Mouse (Mus musculus) adrenal gland, adult 2 months (tissue): ENCODE measurements at regions not wholly inside any gene's neighbourhood (a gene's known extent, or its start where the extent isn't known, plus 50 kb on each side); places are given as distances from the start of the nearest gene placed in this dataset.
A peak's percentile ranks its signal among the peaks of the same experiment; 100 is the strongest.

Source experiments
- DNase-seq: peaks from one replicate; pipeline ENCODE4 v3.0.0; 2021

DNA sequence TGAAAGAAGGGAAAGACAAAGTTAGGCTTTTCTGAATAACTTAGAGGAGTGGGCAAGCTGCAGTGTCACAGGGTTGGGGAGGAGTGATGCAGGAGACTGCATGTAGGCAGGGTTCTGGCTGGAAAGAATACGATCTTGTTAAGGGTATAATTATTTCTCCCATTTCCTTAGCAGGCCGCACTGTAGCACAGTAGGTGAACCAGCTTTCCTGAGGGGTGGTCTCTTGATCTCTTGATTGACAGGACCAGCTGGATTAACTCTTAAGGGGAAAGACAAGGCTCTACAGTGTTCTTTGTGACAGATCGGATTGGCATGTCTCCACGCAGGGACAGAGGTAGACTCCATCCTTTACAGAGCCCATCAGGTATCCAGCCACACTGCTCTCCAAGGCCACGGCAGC is 54.5 kb upstream of the Meis1 start:
- DNase-seq: no peak

DNA sequence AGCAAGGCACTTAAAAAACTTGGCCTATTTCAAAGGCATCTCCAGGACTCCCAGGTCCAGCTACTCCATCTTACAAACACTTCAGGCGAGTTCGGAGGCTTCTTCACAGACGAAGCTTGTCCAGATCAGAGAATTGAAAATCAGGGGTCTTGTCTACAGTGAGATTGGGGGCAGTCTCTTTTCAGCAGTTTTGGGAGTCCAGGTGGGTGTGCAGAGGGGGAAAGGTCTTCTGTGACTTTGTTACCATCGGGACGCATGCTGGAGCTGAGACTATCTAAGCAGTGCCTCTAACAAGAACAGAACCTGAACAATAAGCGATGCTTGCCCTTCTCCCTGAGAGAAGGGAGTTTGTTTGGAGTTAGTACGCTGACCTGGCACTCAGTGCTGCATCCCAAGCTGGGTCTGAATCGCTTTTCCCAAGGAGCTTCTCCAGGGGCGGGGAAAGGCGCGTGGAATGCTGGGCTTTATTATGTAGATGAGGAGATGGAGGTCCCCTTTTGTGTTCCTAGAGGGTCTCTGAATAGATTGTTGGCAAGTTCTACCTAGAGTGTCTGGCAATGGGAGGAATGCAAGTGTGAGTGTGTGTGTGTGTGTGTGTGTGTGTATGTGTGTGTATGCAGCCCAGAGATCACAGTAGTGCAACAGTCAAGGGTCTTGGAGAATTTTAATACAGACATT is 55.2 kb upstream of the Meis1 start:
- no peak for DNase-seq

DNA sequence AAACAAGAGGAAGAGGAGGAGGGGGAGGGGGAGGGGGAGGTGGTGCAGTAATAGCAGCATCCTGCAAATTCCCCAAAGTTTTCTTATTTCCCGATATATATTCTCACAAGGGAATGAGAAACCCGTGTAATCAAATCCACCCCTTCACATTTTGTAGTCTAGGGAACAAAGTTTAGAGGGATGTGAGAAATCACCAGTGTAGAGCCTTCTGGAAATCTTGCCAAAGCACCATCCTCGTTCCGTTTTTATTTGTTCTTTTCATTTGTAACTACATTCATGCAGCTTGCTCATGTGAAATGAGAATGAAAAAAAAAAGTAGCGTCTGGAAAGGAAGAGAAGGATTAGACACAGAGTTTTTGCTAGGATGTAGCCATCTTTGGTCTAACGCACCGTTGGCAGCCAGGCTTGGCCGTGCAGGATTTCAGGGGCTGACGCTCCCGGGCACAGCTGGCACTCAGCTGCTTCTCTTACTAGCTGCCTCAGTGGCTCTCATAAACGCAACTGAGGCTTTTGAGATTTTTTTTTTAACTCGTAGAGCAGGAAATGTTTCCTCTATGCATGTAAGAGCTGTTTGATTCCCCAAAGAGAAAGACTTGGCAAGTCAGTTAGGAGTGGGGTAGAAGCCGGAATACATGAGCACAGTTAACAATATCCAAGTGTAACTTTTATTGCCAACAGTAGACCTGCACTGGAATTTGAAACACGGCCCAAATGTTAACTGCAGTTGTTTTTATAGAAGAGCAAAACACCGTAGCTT is 72.5 kb upstream of the Meis1 start:
- no peak for DNase-seq

DNA sequence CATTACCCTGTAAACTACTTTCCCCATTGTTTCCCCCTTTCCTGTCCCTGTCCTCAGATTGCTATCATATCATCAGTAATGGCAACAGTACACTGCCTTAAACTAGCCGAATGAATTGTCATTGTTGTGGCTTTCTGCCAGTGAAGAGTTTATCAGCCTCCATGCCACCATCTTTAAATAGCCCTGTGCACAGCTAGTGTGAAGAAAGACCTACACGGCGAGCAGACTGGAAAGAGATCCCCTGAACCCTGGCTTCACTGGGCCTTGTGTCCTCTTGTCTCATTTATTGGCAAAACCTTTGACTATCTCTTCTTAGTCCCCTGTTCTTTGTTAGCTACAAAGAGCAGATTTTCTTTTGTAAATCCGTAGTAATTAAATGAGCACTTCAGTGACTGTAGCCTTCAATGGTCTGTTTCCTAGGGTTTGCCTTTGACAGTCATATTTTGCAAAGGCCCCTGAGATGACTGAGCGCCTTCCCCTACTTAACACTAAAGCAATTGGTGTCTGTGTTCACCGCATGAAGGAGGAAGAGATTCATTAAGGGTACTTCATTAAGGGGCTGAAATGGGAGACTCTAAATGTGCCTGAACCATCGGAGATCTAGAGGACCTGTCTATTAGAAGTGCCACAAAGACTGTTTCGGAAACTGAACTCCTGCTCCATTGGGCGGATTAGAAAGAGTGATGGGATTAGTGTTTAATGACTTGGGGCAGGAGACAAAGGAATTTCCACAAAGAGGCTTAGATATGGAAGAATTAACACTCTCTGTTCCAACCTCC is 74.4 kb upstream of the Meis1 start:
- DNase-seq: no peak

DNA sequence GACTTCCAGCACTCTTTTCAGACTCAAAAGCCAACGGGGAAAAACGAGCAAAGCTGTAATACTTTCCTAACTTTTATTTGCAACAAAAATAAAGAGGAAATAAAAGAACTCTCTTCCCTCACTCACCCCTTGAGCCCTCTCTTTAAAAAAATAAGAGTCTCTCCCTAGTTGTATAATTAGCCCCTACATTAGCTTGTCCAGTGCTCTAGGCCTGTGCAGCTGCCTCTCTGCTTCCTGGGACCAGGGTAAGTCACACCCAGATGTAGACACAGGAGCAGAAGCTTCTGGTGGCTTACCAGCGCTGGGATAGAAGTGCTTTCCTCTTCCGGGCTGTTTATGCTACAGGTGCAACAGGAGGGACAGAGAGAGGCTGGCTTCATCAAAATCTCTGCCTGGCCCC is 75.0 kb upstream of the Meis1 start:
- DNase-seq: no peak

DNA sequence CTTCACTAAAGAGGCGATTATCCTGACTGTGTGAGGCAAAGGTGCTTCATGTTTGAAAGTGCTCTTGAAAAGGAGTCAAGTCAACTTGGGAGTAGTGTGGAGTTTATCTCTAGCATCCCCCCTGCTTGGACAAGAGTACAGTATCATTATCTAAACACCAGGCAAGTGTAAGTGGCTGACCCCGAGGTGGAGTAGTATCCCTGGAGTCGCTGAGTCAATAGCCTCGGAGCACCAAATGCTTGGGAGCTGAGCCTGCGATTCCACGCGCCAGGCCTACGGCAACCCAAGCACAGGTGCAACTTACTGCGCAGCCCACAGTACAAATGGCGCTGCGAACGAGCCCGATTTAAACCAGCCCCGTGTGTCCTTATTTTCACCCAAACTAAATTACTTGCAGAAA is 75.4 kb upstream of the Meis1 start:
- DNase-seq: no peak

DNA sequence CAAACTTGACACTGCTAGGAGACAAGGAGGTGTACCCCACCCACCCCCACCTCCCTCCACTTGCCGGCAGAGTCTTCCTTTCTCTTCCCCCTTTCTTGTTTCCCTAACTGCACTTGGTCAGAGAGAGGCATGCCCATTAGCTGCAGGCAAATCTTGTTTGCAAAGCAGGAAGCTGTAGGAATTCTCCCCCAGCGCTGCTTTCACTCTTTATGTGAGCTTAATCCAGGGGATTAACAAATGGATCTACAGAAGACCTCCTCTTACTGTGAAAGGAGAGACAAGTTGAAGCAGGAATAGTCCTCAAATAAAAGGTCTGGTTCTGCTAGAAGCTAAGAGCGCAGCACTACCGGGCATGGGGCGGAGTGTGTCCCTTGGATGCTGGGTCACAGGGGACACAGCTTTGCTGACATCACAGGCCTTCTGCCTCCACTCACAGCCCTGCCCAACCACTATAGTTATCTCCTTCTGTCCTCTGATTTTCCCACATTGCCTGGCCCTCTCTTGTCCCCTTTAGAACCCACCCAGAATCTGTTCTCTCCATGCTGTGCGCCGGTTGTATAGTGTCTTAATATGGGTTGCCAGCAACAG is 84.3 kb upstream of the Meis1 start:
- no peak for DNase-seq

DNA sequence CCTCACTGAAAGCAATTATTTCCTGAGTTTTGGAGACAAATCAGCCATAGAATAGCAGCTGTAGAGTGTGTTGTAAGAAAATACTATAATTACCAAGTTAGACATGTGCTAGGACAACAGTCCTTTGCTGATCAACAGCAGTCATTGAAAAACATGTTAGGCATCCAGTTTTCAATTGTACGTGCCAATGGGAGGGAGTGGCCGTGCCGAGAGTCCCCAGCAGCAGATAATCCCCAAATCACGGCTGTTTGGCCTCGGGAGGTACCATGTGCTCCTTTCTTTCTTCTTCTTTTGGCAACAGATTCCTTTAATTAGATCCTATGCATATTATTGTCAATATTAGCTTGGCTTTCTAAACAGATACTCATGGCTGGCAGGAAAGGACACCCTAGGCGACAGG is 88.4 kb upstream of the Meis1 start:
- DNase-seq: no peak

DNA sequence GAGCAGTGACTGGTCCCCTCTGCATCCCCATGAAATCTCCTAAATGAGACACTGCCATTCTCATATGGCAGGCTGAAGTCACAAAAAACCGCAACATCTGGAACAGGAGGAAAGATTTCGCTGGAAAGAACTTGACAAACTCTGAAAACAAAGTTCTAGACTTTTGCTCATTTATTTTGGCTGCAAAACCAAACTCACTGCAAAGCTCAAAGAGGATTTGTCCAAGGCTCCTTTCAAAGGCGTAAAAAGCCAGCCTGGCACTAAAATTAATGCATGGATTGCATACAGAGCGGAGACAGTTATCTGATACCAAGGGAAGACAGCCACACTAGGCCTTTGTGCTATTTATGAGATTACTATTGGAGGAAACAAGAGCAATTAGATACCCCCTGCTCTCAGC is 90.3 kb upstream of the Meis1 start:
- DNase-seq: no peak

DNA sequence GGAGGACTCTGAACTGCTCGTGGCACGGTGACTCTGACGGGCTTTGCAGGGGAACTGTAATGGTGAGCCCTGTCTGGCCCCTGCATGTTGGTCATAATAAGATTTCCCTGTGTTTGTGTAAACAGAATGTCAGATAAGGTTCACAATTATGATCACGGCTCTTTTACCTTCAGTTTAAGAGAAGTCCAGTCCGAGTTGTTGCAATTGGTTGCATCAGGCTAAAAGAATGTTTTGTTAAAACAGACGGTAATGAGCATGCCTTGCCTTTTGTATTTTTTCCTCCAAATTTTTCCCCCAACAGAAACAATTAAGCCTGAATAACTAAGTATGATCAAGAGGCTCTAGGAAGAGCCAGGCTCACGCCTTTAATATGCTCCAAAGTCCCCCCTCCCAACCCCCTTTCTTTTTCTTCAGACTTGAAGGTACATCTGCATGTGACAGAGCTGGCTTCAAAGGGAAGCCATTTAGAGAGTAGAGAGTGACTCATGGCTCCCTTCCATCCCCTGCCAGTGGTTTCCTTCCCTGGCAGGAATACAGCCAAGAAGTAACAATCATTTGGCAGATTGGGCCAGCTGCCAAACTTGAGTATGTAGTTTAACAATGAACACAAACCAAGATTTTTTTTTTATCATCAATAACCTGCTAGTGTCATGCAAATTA is 93.3 kb upstream of the Meis1 start:
- DNase-seq: peak; percentile 85

DNA sequence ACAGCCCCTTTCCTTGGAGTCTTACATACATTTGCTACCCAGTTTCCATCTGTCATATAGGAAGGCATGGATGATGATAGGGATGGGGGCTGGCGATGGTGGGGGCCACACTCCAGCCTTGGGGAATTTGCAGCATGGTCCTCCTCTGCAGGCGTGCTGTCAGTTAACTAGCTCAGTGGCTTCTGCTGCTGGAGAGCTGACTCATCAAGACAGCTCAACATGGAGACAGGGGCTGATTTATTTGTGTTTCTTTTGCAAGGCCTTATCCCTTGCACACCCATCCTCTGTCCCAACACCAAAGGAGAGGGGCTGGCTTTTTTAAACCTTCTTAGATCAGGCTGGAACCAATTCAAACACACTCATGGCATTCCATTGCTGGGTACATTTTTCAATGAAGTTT is 98.3 kb upstream of the Meis1 start:
- peak; percentile 70 for DNase-seq

DNA sequence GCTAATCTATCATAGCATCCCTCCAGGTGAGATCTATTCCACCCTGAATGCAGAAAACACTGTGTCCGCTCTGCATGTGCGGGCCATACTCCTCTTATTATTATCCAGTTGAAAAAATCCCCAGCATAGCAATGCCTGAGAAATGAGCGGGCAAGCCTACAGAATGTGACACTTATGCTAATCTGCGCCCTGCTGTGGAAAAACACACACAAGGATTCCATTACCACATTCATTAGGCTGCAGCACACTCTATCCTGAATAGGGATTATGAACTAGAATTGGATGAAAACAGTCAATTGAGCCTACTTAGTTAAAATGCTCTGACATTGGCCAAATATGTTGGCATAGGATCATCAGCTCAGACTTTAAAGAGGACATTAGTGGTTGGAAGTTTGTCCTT is 99.5 kb upstream of the Meis1 start:
- DNase-seq: no peak

DNA sequence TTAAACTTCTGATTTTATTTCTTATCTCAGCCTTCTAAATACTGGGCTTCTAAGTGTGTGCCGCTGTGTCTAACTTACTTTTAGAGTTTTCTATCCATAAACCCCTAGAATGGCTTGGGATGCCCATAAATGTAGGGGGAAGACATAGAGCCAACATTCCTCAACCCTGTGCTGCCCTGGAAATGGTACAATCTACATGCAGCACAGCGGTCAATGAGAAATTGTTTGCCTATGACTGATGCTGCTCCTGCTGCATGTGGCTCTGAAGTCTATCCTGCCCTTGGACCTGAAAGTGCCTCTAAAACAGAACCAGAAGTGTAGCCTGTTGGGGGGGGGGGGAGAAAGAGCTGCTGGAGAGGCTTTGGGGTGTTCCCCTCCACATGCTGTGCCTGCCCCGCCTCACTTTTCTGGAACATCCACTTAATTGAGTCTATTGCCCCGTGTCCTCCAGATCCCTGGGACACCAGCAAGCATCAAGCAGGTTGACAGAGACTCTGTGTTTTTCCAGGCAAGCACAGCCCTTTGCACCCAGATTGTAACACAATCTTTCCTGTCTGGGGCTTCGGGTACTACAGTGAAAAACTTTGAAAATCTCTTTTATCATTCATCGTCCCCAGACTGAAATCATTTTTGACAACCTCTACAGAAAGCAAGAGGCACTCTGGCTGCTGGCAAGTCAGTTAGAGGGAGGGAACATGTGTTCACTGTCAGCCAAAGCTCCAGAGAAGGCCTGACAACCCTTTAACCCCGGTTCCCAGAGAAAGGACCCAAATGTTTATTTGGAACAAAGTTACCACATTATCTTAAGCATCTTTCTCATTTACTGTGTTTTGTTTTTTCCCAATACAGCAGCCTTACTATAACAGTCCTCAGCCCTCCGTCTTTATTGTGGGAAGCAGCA is 101.4 kb upstream of the Meis1 start:
- DNase-seq: peak; percentile 24

DNA sequence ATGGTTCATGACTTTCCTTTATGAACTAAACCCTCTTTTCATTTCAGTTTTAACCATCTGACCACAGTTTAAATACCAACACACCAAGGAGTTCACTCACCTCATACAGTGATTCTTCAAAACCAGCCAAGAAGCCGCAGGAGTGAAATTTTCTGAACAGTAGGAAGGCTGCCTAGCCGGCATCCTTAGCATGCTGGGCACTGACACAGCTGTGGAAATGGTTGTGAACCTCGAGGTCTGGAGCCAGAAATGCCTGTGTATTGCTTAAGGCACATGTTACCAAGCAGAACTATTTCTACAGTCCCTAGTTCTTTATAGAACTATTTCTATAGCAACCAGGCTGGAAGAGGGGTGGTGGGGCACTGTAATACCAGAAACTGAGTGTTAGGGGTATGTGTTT is 102.1 kb upstream of the Meis1 start:
- DNase-seq: no peak

DNA sequence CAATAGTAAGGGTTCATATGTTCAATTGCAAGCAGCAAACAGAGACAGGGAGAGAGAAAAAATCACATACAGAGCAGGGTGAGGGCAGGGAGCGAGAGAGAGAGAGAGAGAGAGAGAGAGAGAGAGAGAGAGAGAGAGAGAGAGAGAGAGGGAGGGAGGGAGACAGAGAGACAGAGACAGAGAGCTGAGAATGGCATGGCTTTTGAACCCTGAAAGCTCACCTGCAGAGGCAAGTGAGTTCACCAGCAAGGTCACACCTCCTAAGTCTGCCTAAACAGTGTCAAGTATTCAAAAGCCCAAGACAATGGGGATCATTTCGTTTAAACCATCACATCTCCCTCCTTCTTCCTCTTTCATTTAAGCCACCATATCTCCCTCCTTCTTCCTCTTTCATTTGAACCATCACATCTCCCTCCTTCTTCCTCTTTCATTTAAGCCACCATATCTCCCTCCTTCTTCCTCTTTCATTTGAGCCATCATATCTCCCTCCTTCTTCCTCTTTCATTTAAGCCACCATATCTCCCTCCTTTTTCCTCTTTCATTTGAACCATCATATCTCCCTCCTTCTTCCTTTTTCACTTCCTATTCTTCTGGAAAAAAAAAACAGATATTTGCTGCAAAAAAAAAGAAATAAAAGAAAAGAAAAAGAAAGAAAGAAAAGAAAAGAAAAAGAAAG is 116.7 kb upstream of the Meis1 start:
- no peak for DNase-seq

DNA sequence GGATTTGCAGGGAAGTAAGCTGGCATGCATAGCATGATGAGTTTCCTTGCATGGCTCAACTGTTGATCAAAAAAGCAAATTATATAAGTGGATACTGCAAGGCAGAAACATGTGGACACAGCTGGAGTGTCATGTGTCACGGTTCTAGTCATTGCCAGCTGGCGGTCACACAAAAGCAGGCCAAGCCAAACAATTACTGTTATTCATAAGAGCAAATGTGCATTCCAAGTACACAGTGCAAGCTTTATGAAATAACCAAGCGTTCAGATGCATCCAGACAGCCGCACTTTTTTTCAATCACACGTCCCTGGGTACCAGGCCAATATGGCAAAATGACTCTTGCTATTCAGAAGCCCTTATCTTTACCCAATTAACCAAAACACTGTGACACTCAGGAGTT is 119.6 kb upstream of the Meis1 start:
- peak; percentile 7 for DNase-seq

DNA sequence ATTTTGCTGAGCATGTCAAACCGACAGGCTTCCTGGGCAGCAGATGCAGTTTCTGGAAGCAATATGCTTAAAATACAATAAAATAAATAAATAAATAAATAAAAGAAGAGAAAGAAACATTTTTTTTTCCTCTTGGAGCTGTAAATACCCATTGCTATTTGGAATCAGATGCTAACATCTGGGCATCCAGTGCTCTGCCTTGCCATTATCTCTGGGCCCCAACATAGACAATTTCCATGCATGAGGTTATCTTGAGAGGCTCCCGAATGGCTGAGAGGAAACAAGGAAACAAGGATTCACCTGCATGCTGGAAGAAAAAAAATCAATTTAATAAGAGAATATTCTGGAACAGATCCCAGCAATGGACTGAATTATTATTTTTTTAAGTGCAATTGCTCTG is 120.0 kb upstream of the Meis1 start:
- DNase-seq: no peak

DNA sequence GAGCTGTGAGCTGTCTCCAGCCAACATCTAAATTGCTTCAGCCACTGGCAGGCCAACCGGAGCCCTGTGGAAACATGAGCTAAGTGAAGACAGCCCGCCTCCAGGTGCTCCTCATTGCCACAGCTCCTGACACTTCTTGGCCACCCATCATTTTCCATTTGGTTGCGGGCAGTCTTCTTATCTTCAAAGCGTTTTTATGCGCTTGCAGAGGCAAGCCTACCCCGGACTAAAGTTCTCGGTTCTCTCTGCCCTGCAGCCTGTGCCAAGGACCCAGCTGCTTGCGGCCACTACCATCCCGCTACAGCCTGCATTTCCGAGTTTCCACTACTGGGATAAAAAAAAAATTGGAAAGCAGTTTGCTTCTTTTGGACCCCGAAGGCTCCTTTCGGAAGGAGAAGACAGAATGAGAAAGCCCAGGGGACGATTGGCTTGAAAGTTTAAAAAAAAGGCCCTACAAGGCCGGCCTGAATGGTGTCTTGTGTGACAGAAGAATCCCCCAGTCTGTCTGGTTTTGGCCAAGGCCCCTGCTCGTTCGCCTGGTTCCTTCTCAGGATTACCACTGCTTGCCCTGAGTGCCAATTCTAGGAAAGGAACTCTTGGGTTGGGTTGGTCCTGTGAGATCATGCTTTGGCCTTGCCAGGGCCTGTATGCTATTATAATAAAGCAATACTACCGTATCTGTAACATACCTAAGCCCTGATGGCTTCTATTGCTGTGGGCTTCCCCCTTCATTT is 124.6 kb upstream of the Meis1 start:
- DNase-seq: peak; percentile 12

DNA sequence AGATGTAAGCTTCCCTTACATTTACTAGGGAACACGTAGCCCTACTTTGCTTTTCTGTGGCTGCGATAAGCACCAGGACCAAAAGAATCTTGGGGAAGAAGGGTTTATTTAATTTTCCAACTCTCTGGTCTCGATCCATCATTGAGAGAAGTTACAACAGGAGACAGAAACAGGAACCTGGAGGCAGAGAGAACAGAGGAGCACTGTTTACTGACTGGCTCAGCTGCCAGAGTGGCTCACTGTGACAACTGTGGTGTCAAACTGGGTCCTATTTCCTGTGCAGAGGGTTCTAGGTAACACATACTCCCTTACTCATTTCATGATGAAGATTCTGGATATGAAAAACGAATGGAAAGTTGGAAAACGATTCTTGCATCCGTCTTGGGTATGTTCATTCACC is 125.7 kb upstream of the Meis1 start:
- no peak for DNase-seq

DNA sequence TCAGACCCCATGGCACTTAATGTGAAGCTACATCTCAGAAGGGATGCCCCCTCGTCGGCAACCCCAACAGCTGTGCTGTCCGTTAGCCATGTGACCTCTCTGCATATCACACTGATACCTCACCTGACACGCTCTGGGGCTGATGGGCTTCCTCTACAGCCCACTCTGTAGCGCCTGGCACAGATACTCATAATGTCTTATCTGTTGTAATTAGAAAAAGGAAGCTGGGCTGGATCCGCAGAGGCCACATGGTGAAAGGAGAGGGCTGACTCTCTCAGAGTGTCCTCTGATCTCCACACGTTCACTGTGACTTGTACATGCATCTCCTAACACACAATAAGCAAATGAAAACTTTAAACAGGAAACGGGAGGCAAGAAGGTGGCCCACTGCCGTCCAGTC is 126.5 kb upstream of the Meis1 start:
- DNase-seq: no peak
